Mouse (Mus musculus) right cerebral cortex, postnatal 25 days (tissue): ENCODE results near the gene Kcnma1.

ENCODE experiments used
- DNase-seq: peaks from one replicate; pipeline ENCODE4 v3.0.0; 2022

Gene Kcnma1

DNA sequence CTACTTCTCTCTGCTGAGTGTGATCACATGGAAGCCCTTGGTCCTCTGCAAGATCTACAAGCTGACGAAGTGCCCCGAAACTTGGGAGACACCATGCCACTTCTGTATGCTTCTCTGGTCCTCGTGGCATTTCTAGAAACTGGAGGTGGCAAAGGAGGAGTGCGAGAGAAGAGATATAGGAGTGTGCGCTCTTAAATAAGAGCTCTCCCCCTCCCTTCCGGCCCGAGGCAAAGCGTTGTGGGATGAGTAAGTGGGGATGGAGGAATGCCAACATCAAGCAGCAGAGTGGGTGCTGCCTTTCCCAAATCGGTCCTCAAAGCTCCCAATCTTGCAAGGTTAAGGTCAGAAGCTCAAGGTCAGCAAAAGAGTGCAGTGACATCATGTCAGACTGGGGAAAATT lies 426.8 kb downstream of the Kcnma1 start:
- peak; percentile 70 for DNase-seq

DNA sequence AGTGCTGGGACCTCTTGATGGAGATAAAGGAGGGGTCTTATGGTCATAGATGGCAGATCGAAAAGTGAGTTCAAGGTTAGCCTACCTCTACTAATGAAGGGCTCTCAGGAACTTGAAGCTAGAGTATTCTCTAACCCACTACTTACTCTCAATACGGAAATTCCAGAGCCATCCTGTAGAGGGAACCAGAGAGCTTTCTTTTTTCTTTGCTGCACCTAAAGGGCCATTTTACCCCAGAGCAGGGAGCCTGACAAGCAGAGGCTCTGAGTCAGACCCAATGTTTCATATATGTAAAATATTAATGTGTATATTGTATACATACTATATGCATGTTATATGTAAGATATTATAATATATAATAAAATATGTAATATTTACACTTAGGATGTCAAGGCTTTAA lies 431.1 kb downstream of the Kcnma1 start:
- DNase-seq = peak; percentile 26

DNA sequence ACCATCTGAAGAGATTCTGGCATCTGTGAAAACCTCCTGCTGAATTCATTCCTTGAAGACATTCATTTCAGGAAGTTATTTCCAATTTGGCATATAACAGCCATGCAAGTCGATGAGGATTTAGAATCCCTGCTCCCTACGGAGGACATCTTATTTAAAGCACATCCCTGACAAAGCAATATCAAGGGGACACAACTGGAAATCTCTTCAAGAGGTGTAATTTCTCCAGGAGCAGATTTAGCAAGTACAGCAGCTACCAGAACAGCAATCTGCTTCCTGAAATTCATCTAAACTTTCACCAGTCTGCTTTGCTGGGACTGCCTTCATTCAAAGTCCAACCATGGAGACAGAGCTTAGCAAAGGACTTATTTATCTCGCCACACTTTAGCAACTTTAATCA lies 433.0 kb downstream of the Kcnma1 start:
- no peak for DNase-seq

DNA sequence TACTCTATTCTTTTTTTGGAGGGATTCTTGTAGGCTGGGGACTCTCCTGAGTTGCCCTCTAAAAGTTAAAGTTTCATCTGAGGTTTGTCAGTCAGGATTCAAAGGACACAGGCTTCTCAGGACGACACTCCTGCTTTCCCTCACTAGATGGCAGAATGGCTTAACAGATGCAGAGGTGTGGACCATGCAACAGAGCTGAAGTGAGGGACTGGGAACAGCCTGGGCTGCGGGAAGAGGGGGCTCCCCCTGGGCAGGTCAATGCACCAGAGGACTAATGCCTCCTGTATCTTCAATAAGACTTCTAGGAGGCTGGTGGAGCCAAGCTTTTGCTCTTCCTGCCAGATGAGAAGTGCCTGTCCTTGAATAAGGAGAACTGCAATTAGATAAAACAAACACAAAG lies 438.3 kb downstream of the Kcnma1 start:
- DNase-seq = no peak

DNA sequence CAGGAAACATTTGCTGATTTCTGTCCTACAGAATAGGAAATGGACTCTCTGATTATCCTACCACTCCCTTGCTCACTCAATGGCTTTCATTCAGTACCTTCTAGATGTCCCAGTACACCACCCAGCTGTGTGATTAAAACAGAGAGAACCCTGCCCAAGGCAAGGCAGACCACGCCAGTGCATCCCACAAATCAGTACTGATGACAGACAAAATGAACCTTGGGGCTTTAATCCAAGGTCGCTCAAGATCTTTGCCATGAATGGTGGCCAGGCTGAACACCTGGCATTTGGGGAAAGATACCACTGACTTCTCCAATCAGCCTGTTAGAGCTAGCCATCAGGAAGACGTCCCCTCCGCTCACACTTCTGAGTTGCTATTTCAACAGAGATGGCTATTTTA lies 440.2 kb downstream of the Kcnma1 start:
- DNase-seq = no peak

DNA sequence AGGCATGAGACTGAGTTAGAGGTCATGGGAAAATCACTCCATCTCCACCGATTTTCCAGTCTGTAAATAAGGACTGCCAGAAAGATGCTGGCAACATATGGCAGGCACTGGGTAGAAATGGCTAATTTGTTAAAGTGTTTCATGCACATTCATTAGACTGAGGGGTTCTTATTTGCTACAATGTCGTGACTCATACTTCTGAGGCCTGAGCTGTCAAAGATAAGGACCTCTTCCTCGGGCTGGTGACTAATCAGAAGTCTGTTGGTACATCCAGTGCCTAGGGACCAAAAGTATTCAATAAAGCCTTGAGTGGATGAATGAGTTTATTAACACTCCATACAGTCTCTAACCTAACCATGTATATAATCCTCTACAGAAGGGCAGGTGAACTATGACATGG lies 440.9 kb downstream of the Kcnma1 start:
- DNase-seq = no peak

DNA sequence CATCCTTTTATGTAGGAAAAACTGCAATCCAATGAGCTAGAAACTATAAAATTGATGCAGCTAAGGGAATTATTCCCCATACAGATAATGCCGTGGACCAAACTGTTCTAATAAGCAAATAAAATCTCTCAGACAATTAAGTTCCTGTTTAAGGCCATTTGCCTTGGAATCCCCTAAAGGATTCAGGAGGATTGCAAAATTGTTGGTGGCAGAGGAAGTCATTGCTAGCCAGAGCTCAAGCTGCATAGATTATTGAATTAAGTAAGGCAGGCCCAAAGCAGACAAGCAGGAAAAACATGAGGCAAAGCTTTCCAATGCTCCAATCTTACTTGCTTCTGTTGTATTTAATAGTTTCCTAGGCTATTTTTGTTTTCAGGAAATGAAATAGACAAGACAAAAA lies 441.5 kb downstream of the Kcnma1 start:
- DNase-seq = no peak

DNA sequence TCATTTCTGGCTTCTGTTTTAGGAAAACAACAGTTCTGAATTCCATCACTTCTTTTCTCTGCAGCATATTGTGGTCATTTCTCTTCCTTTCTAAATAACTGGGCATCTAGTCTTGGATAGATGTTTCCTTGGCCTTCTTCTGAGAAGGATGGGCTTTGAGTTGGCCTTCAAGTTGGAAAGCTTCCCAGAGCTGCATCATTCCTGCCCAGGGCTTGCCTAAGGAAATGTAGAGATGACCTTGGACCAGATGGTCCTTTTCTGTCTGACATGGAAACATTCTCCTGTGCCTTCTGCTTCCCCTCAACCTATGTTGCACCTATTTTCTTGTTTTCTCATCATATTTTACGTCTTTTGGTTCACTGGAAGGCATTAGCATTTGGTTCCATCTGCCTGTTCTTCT lies 444.0 kb downstream of the Kcnma1 start:
- DNase-seq = no peak

DNA sequence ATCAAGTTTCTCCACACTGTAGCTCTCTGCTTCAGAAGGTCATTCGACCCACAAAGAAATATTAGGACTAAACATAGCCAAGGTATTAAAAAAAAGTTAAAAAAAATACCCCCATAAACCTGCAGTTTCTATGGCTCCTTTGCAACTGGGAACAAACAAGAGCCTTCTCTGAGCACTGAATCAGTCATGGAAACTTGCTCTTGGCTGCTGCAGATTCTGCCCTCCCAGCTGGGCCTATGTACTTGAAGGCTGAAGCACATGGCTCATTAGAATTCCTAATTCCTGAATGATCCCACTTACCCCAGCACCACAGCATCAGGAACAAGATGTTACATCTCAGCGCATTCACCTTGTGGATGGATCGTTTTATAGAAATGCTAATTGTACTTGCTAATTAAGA lies 448.4 kb downstream of the Kcnma1 start:
- DNase-seq = no peak

DNA sequence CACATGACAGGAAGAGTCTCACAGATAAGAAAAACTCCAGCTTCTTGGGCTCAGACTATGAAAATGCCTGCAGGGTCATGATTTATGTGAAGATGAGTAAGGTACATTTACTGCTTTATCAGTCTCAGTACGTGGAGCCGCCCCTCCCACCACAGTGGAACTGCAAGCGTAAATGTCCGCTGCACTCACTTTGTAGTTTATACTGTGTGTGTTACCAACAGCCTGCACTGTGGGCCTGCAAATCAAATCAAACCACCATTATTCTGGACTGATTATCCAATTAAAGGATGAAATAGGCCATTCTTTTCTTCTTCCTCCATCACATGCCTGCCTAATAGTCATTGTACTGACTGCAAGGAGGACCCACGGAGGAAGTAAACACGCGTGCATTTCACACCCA lies 449.8 kb downstream of the Kcnma1 start:
- no peak for DNase-seq

DNA sequence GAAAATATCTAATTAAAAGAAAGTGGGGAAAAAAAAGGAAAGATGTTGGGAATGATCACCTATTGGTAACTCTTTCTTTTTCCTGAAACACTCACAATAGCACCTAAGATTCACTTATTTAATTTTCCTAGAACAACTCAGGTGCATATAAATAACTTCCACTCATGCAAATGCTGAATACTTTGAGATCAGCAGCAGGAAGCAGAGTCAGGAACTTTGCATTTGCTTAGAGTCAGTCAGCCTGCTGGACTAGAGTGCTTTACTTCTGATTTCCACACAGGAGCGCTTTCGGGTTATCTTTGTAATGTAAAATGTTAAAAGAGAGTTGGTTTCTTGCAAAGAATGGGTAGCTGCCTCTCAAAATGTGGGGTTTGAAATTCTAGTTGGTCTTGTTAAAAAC lies 451.1 kb downstream of the Kcnma1 start:
- no peak for DNase-seq

DNA sequence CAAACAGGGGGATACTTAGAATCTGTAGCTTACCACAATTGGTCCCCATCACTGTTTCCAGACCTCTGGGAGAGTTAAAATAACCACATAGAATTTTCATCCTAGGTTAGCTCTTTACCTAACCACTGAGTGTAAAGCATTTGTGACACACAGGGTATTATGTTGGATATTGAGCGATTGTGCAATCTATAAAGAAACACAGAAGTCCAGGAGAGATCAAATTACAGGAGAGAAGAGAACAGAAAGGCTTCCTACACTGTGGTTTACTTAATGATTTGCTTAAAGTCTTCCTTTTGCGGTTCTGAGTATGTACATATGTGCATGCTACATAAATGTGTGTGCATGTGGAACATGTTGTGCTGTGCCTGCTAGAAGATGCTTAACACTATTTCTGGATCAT lies 458.6 kb downstream of the Kcnma1 start:
- no peak for DNase-seq

DNA sequence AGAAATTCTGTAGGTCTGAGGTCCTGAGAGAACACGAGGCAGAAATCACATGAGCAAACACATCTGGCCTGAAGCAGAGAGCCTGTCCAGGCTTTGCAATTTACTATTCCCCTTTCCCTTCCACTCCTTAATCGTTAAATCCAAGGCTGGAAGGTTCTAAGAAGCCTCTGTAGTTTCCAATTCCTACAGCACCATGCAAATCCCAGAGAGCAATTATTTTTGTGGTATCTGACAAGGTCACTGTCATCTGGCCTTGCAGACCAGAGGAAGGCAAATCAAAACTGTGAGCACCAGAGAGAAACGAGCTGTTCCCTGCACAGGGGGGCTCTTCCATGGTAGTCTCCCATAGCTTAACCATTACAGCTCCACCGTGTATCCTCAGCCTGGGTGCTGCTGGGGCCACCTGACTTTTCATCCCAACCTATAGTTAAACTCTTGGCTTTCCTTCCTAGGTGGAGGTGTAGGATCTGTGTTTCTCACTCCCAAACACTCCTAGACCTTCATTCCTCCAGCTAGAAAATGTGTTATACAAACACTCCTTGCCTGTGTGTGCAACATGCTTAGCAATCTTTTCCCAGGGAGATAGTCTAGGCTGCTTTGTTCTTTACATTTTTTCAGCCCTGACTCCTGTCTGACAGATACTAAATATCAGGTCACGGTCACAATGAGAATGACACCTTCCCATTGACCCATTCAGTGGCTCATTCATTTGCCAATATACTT lies 461.9 kb downstream of the Kcnma1 start:
- no peak for DNase-seq

DNA sequence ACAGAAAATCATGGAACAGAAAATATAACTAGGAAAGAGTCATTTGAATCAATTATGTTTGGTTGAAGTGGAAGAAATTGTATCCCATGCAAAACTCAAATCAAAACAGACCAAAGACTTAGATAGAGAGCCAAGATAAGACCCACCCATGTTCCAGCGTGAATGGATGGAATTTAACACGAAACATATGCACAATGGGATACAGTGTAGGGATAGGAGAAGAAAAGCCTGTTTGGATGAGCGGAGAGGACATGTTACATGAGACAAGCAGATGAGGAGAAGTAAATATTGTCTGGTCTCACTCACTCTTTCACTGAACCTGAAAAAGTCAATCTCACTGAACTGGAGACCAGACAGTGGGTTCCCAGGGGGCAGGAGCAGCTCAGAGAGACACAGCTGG lies 463.8 kb downstream of the Kcnma1 start:
- no peak for DNase-seq

DNA sequence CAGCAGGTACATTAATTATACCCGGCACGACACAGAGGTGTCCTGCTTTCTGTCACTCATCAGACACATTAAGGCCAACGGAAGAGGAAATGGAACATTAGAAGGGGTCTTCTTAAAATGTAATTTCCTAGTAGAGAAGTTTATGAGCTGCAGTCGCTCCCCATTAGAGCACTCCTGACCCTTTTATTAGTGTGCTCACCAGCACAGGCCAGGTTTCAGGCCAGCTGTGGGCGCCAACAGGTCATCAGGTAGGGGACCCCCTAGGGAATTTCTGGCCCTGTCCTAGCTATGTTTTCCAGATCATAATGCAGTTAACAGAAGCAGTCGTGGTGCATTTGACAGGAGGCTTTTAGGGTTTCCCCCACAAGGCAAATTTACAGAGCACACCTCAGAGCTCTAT lies 472.2 kb downstream of the Kcnma1 start:
- DNase-seq = no peak

DNA sequence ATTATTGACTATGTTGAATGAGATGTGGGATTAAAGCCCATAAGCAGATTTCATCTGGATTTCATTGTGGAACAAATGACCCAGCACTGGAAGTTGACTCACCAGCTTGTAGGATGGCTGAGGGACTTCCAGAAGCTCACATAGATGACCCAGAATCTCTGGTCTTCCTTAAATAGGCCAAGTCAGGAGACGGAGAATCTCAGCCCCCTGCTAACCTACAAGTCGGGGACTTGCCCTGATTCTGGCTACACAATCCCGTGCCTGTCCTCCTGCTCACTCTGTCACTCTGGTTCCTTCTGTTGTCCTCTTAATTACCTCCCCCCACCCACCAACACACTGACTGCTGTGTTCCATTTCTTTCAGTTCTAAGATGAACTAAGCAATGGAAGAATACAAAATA lies 474.7 kb downstream of the Kcnma1 start:
- no peak for DNase-seq

DNA sequence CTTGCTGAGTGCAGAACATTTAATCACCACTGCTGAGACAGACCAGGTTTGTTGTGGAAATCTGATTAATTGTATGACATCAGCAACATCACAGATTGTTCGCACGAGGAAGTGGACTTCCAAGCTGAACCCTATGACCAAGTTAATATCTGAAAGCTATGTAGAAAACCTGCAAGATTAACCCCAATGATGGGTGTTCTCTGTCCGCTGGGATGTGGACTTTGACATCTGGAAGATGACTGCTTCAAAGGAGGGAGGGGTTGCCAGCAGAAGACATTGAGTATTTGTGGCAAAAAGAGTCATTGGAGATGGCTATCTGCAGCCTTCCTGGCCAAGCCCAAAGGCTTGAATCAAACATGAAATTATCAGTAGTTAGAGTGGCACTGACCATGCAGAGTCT lies 480.9 kb downstream of the Kcnma1 start:
- no peak for DNase-seq

DNA sequence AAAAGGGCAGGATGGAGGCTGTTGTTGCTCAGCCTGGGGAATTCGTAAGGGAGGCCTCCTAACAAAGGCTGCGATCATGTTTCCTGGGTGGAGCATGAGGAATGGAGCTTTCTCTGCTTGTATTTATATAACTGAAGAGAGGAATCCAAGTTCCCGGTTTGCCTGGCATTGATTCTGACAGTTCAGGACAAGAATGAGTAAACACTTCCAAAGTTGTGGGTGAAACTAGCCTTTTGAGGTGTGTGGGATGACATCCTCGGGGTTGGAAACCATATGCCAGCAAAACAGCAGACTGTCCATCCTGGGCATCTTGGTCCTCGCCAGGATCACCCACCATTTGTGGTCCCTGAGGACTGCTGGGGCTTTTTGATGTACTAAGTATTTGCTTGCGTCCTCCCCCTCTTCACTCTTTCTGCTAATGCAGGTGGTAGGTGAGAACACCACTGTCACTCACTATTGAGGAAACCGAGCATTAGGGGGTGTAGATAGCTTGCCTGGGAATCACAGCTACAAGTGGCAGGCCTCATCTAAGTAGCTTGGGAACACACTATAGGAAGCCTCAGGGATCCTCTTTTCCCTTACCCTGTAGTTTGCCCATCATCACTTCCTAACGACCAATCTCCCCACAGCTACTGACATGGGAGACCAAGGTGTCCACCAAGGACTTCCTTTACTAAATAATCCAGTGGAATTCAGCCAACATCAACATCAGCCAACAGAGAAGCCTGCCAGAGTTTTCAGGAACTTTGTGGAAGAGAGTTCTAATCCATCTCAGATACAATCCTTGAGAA lies 482.4 kb downstream of the Kcnma1 start:
- peak; percentile 23 for DNase-seq

DNA sequence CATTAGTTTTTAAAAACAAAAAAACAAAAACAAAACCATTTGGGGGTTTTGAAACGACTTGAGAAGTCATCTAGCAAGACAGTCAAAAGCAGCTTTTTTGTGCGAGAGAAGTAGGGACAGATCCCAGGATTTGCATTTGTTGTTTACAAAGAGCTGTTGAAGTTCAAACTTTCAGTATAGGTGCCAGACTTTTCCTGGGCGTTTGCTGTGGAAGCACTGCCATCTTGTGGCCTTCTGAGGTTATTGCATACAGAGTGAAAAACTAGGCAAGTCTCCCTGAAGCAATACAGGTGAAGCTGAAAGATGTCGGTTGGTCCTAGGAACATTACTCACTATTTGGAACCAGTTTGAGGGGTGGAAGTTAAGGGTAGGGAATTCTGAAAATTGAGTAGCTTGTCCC lies 484.6 kb downstream of the Kcnma1 start:
- DNase-seq = peak; percentile 47

DNA sequence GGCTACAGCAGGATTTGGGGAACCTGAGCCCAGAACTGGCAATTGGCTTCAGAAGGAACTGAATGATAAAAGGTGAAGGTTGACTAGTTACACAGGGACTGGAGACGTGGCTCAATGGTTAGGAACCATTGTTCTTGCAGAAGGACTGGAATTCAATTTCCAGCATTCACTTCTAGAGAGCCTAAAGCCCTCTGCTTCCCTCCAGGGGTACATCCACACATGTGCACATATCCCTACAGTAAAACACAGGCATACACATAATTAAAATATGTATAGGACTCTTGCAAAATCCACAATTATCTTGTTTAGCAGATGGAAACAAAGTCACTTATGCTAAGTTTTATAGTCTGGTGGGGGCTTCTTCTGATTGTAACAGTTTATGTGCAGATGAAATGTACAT lies 485.1 kb downstream of the Kcnma1 start:
- no peak for DNase-seq

DNA sequence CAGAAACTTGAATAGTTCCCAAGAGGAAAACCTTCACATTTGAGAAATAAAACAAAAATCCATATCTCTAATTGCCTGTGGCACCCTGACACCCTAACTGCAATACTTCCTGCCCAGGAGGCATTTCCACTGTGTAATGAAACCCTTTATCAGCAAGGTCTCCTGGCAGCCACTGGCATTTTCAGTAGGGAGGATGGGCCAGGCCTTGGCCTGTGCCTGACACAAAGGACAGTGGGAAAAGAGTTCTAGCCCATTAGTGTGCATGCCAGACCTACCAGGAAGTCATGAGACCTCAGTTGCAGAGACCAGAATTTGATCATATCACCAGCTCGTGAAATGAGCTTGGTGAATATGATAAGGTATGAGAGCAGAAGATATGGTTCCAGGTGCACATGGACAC lies 488.4 kb downstream of the Kcnma1 start:
- no peak for DNase-seq

DNA sequence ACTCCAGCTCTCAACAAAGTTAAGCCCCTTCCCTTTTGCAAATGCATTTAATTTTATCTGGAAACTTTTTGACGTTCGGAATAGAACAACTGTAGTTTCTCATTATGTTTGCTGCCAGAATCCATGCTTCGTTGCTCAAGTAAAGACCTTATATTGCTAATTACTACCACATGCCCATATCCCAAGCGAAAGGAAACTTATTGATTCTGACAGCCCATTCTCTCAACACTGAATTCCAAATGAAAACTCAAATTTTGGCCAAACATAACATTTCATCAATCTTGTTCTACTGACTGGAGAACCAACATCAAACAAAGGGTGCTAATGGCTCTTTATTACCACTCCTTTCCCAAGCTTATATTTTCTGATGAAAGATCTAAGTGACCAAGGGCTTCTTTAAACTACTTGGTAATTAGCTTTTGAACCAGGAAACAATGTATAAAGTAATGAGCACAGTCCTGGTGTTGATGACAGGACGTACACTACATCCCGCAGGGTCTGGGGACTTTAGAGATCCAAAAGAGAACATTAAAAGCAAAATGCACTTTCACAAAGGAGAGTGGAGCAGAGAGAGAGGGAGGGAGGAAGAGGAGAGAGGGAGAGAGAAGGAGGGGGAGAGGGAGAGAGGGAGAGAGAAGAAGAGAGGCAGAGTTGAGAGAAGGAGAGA lies 490.3 kb downstream of the Kcnma1 start:
- no peak for DNase-seq

DNA sequence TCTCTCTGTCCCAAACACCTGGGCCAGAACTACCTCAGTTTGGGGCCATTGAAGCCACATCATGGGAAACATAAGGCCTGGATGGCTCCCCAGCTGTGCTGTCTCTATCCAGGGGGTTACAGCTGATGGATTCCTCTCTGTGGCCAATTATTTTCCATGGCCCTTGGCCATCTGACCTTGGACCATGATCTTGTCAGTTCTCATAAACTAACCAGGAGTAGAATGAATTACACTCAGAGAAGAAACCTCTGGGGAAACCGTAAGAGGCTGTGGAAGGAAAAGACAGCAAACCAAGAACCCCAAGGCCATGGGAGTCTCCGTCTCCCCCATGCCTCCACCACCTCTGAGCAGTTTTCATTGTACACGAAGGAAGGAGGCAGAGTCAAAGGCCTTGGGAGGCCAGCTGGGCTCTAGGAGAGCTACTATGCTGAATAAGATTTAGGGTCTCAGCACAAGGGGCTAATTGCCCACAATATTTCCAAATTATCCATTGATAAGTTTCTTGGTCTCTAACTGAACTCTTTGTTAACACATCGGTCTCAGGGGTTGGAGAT lies 491.6 kb downstream of the Kcnma1 start:
- no peak for DNase-seq
